Mouse (Mus musculus) liver, embryonic 14.5 days (tissue): ENCODE results near the gene Chchd10. TPM values are rescaled to one million over a fixed set of nuclear protein-coding genes. Genes with fewer than 3 reads are reported as not detected.

Experiments
- ATAC-seq: fragments of 200-750 bp; cut with Nextera tagmentation; 2 replicates; pipeline ENCODE4 v1.8.0; 2017; ENCODE audit warnings: moderate number of reproducible peaks, mild to moderate bottlenecking, moderate library complexity; ENCODE audit not compliant: insufficient read depth
- DNase-seq, 3 experiments: peaks; one replicate each; pipeline ENCODE4 v3.0.0-alpha.2; 2012 to 2013; ENCODE audit warnings: low read depth in 3 of 3, low spot score in 3 of 3
- H3K27ac ChIP-seq: fragments of 300-500 bp; sonication (generic); 2 replicates; pipeline ENCODE4 v1.5.1; 2014; ENCODE audit warnings: moderate library complexity, mild to moderate bottlenecking, control low read depth, inconsistent platforms
- H3K27me3 ChIP-seq: fragments of 300-500 bp; sonication (generic); 2 replicates; pipeline ENCODE4 v1.6.1; 2014; ENCODE audit warnings: mild to moderate bottlenecking, low read length, moderate library complexity; ENCODE audit not compliant: control insufficient read depth, insufficient read depth
- H3K36me3 ChIP-seq: fragments of 300-500 bp; sonication (generic); replicated peaks from 2 replicates; pipeline ENCODE4 v1.6.1; 2014; ENCODE audit warnings: low read depth; ENCODE audit not compliant: control insufficient read depth, insufficient read depth
- H3K4me1 ChIP-seq, 2 experiments: fragments of 200-500 bp in 1 of 2; fragments of 300-500 bp in 1 of 2; sonication (generic) in 1 of 2; replicated peaks; 2 replicates each; pipeline ENCODE4 v1.6.1; 2012 to 2014; ENCODE audit warnings: antibody characterized with exemption in 1 of 2, inconsistent platforms in 1 of 2, low read length in 1 of 2; ENCODE audit not compliant: control insufficient read depth in 2 of 2, insufficient read depth in 2 of 2
- H3K4me2 ChIP-seq: fragments of 300-500 bp; sonication (generic); 2 replicates; pipeline ENCODE4 v1.6.1; 2014; ENCODE audit warnings: low read depth, mild to moderate bottlenecking, control low read depth, moderate library complexity
- H3K4me3 ChIP-seq, 2 experiments: fragments of 200-500 bp in 1 of 2; fragments of 300-500 bp in 1 of 2; sonication (generic) in 1 of 2; 2 replicates each; pipeline ENCODE4 v1.5.1; 2012 to 2014; ENCODE audit warnings: low read depth in 2 of 2, low read length in 2 of 2, mild to moderate bottlenecking in 2 of 2, control low read depth in 1 of 2, inconsistent platforms in 1 of 2, moderate library complexity in 1 of 2; ENCODE audit not compliant: insufficient read depth in 1 of 2
- H3K9ac ChIP-seq: fragments of 300-500 bp; sonication (generic); replicated peaks from 2 replicates; pipeline ENCODE4 v1.6.1; 2014; ENCODE audit warnings: mild to moderate bottlenecking, control low read depth, moderate library complexity
- H3K9me3 ChIP-seq: fragments of 300-500 bp; sonication (generic); 2 replicates; pipeline ENCODE4 v1.6.1; 2016; ENCODE audit warnings: low read length, mixed read lengths; ENCODE audit not compliant: control insufficient read depth
- CTCF ChIP-seq: IDR thresholded peaks from 2 replicates; pipeline ENCODE4 v1.5.1; 2016; ENCODE audit warnings: antibody characterized with exemption, low read depth, control low read depth
- EP300 ChIP-seq: IDR thresholded peaks from 2 replicates; pipeline ENCODE4 v1.6.1; 2016; ENCODE audit warnings: antibody characterized with exemption, low read depth
- WGBS: fragments of 180-500 bp; shearing (Covaris S2); extraction: QIAGEN DNeasy Blood & Tissue Kit; methylation state at CpG from one replicate; pipeline ENCODE4 v1.1.7; 2014; ENCODE audit not compliant: insufficient replicate concordance; 5-methylcytosine and 5-hydroxymethylcytosine counted together
- polyA plus RNA-seq, 2 experiments: library from polyadenylated mRNA; depleted of rRNA in 1 of 2; stranded (reverse) in 1 of 2; unstranded in 1 of 2; fragments of >200 nt; fragmentation: Nextera tagmentation in 1 of 2; extraction: Ambion mirVana in 1 of 2; gene quantifications; 2 replicates each; pipeline versions ENCODE4 v1.2.1 to v1.2.3; 2012 to 2014

Gene Chchd10
- polyA plus RNA-seq, 2 experiments, result 55.8 to 106 TPM

GRCm38 (mm10) chr10:75973846-75974245, 40.9 kb downstream of the Chchd10 start:
- WGBS, result 73% methylated on average over 10 of the region's 10 CpGs
- Histone ChIP-seq H3K27me3 (no peaks in the 10 kb centered on the region), H3K9ac (no peak overlapping the region), H3K27ac (no peak overlapping the region), H3K36me3 (no peaks in the 10 kb centered on the region), H3K4me3 (no peak overlapping the region), H3K4me2 (no peak overlapping the region), H3K9me3 (no peaks in the 10 kb centered on the region), H3K4me1 (no peaks in the 10 kb centered on the region)
- TF ChIP-seq EP300 (no peak), CTCF (no peak)
- DNase-seq (no peak), ATAC-seq (no peak)

DNA sequence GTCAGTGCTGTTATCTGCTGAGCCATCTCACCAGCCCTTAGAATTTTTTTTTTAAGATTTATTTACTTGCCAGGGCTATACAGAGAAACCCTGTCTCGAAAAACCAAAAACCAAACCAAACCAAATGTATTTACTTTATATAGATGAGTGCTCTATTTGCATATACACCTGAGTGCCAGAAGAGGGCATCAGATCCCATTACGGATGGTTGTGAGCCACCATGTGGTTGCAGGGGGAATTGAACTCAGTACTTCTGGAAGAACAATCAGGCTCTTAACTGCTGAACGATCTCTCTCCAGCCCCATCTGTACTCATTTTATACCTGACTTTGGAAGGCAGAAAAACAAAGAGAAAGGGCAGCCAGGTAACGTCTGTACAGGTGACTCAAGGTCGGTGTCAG, 42.3 kb downstream of the Chchd10 start:
- Histone ChIP-seq H3K27me3 (no peaks in the 10 kb centered on the region), H3K9ac (no peak overlapping the region), H3K9me3 (no peaks in the 10 kb centered on the region), H3K4me1 (no peaks in the 10 kb centered on the region), H3K27ac (no peak overlapping the region), H3K36me3 (no peaks in the 10 kb centered on the region), H3K4me2 (no peak overlapping the region), H3K4me3 (no peak overlapping the region)
- DNase-seq (no peak), ATAC-seq (no peak)
- 55% methylated on average over 5 of the region's 5 CpGs for WGBS
- TF ChIP-seq EP300 (no peak), CTCF (peak; percentile 81)

DNA sequence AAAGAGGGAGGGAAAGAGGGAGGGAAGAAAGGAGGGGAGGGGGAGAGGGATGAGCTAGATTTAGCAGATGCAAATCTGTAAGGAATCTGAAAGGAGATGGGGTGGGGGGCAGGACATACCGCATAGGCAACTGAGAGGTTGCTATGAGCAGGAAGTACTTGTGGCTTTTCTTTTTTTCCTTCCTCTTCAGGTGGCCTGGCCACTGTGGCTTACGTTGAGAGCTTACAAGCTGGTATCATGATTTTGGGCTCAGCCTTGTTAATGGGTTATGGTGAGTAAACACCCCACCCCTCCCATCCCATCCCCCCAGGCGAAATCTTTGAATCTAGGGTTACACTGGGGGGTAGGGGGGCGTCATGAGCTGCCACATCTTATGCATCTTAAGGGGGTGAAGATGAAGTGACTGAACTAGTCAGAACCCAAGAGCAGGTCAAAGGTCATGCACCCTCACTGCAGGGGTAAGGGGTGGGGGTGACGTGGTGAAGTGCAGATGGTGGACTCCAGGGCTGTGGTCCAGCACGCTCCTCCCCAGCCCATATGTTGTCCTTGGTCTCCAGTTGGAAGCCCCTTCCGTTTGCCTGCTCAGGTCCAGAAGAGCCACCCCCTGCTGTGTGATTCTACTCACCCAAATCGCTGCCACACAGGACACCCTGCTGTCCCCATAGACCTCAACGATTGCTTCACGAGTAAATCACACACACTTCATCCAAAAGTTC, 45.3 kb downstream of the Chchd10 start:
- no peaks in the 10 kb centered on the region for H3K36me3 ChIP-seq
- H3K4me1 ChIP-seq, result 0 out of 4 replicates have a peak, but pooled peaks cover 0 to 1% of the 10 kb centered on the region in 2 experiments
- H3K27ac ChIP-seq, result no peak overlapping the region
- DNase-seq, result no peak
- H3K9ac ChIP-seq, result no peak overlapping the region
- no peaks in the 10 kb centered on the region for H3K27me3 ChIP-seq
- TF ChIP-seq EP300 (no peak), CTCF (no peak)
- ATAC-seq, result no peak
- 32% methylated on average over 10 of the region's 10 CpGs for WGBS
- no peak overlapping the region for H3K4me2 ChIP-seq
- no peaks in the 10 kb centered on the region for H3K9me3 ChIP-seq
- H3K4me3 ChIP-seq, result no peak overlapping the region

DNA sequence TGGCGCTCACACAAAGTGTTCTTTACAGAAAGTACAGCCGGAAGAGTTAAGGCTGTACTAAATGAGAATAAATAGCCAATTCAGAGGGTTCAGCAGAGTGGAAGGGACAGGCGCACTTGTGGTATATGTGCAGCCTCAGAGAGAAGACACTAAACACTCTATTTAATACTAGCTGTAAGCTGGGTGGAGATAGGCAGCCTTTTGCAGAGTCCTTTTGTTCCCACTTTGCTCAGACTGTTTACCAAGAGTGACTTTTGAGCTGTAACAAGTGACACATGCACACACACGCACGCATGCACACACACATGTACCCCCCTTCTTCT, 45.9 kb downstream of the Chchd10 start:
- 70% methylated on average over 5 of the region's 5 CpGs for WGBS
- Histone ChIP-seq H3K9me3 (no peaks in the 10 kb centered on the region), H3K4me1 (0 out of 4 replicates have a peak, but pooled peaks cover 0 to 3% of the 10 kb centered on the region in 2 experiments), H3K27ac (no peak overlapping the region), H3K36me3 (no peaks in the 10 kb centered on the region), H3K4me2 (no peak overlapping the region), H3K27me3 (no peaks in the 10 kb centered on the region), H3K4me3 (no peak overlapping the region), H3K9ac (no peak overlapping the region)
- no peak for ATAC-seq
- DNase-seq, result no peak
- no peak for TF ChIP-seq CTCF
- TF ChIP-seq EP300, result no peak

DNA sequence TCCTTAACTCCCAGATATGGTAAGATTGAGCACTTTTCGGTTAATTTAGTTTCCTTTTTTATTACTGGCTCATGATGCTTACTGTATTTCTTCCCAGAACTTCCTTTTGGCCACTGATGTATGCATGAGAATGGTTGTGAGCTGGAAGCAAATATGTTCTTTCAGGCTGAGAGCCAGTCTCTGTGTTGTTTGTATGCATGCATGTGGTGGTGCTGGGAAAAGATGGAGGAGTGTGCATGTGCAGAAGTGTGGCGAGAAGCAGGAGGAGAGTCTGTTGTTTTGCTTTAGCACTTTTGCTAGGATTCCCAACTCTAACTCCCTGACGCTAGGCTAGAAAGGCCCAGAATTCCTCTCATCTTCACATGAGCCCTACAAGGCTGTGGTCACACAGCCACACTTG, 46.5 kb downstream of the Chchd10 start:
- no peak for DNase-seq
- 0 out of 4 replicates have a peak, but pooled peaks cover 0 to 3% of the 10 kb centered on the region in 2 experiments for H3K4me1 ChIP-seq
- no peak overlapping the region for H3K27ac ChIP-seq
- no peak for ATAC-seq
- no peak overlapping the region for H3K4me2 ChIP-seq
- 74% methylated on average over 3 of the region's 3 CpGs for WGBS
- TF ChIP-seq CTCF (no peak), EP300 (no peak)
- H3K9me3 ChIP-seq, result no peaks in the 10 kb centered on the region
- no peaks in the 10 kb centered on the region for H3K36me3 ChIP-seq
- no peak overlapping the region for H3K4me3 ChIP-seq
- no peak overlapping the region for H3K9ac ChIP-seq
- no peaks in the 10 kb centered on the region for H3K27me3 ChIP-seq

Other genes starting within 250 kb of the Chchd10 start
- 11.2 and 11.3 TPM in 2 replicates for gene Cabin1, start 168.8 kb upstream of the Chchd10 start, polyA plus RNA-seq (2012; rRNA removed)
- 12.0 and 13.7 TPM in 2 replicates for gene Cabin1, start 168.8 kb upstream of the Chchd10 start, polyA plus RNA-seq (2014; fragmentation: Nextera tagmentation; extraction: Ambion mirVana)
- 116 and 138 TPM in 2 replicates for gene Ddt, start 159.7 kb upstream of the Chchd10 start, polyA plus RNA-seq (2012; rRNA removed)
- 169 and 176 TPM in 2 replicates for gene Ddt, start 159.7 kb upstream of the Chchd10 start, polyA plus RNA-seq (2014; fragmentation: Nextera tagmentation; extraction: Ambion mirVana)
- gene Gm20441, start 152.2 kb upstream of the Chchd10 start, polyA plus RNA-seq (2012; rRNA removed), result 0.04 TPM in 1 of 2 replicates, not detected in the other
- not detected in 2 replicates for gene Gm20441, start 152.2 kb upstream of the Chchd10 start, polyA plus RNA-seq (2014; fragmentation: Nextera tagmentation; extraction: Ambion mirVana)
- gene Gstt3, start 151.7 kb upstream of the Chchd10 start, polyA plus RNA-seq (2012; rRNA removed), result 5.3 and 5.5 TPM in 2 replicates
- gene Gstt3, start 151.7 kb upstream of the Chchd10 start, polyA plus RNA-seq (2014; fragmentation: Nextera tagmentation; extraction: Ambion mirVana), result 9.4 and 12.0 TPM in 2 replicates
- 71.5 and 90.6 TPM in 2 replicates for gene Gstt1, start 134.5 kb upstream of the Chchd10 start, polyA plus RNA-seq (2012; rRNA removed)
- gene Gstt1, start 134.5 kb upstream of the Chchd10 start, polyA plus RNA-seq (2014; fragmentation: Nextera tagmentation; extraction: Ambion mirVana), result 68.8 and 75.7 TPM in 2 replicates
- not detected in 2 replicates for gene Gstt4, start 110.6 kb upstream of the Chchd10 start, polyA plus RNA-seq (2012; rRNA removed)
- 0.10 TPM in 1 of 2 replicates, not detected in the other for gene Gstt4, start 110.6 kb upstream of the Chchd10 start, polyA plus RNA-seq (2014; fragmentation: Nextera tagmentation; extraction: Ambion mirVana)
- 33.8 and 36.4 TPM in 2 replicates for gene Gstt2, start 95.7 kb upstream of the Chchd10 start, polyA plus RNA-seq (2012; rRNA removed)
- 42.7 and 43.7 TPM in 2 replicates for gene Gstt2, start 95.7 kb upstream of the Chchd10 start, polyA plus RNA-seq (2014; fragmentation: Nextera tagmentation; extraction: Ambion mirVana)
- gene Mif, start 72.9 kb upstream of the Chchd10 start, polyA plus RNA-seq (2012; rRNA removed), result 846 and 879 TPM in 2 replicates
- 746 and 755 TPM in 2 replicates for gene Mif, start 72.9 kb upstream of the Chchd10 start, polyA plus RNA-seq (2014; fragmentation: Nextera tagmentation; extraction: Ambion mirVana)
- gene Derl3, start 39.7 kb upstream of the Chchd10 start, polyA plus RNA-seq (2012; rRNA removed), result 0.23 and 0.47 TPM in 2 replicates
- gene Derl3, start 39.7 kb upstream of the Chchd10 start, polyA plus RNA-seq (2014; fragmentation: Nextera tagmentation; extraction: Ambion mirVana), result 0.18 TPM in 1 of 2 replicates, not detected in the other
- 21.2 and 28.5 TPM in 2 replicates for gene Smarcb1, start 11.5 kb upstream of the Chchd10 start, polyA plus RNA-seq (2012; rRNA removed)
- gene Smarcb1, start 11.5 kb upstream of the Chchd10 start, polyA plus RNA-seq (2014; fragmentation: Nextera tagmentation; extraction: Ambion mirVana), result 47.7 and 55.3 TPM in 2 replicates
- 1.3 and 1.5 TPM in 2 replicates for gene Mmp11, start 3.4 kb downstream of the Chchd10 start, polyA plus RNA-seq (2012; rRNA removed)
- gene Mmp11, start 3.4 kb downstream of the Chchd10 start, polyA plus RNA-seq (2014; fragmentation: Nextera tagmentation; extraction: Ambion mirVana), result 1.1 and 1.5 TPM in 2 replicates
- 22.5 and 27.6 TPM in 2 replicates for gene Gm867, start 7.5 kb downstream of the Chchd10 start, polyA plus RNA-seq (2012; rRNA removed)
- 20.9 and 21.9 TPM in 2 replicates for gene Gm867, start 7.5 kb downstream of the Chchd10 start, polyA plus RNA-seq (2014; fragmentation: Nextera tagmentation; extraction: Ambion mirVana)
- gene Vpreb3, start 9.9 kb downstream of the Chchd10 start, polyA plus RNA-seq (2012; rRNA removed), result 0.85 and 2.1 TPM in 2 replicates
- gene Vpreb3, start 9.9 kb downstream of the Chchd10 start, polyA plus RNA-seq (2014; fragmentation: Nextera tagmentation; extraction: Ambion mirVana), result 2.5 and 2.9 TPM in 2 replicates
- 0.08 and 0.10 TPM in 2 replicates for gene Gm5134, start 21.4 kb downstream of the Chchd10 start, polyA plus RNA-seq (2012; rRNA removed)
- 0.08 TPM in 1 of 2 replicates, not detected in the other for gene Gm5134, start 21.4 kb downstream of the Chchd10 start, polyA plus RNA-seq (2014; fragmentation: Nextera tagmentation; extraction: Ambion mirVana)
- 6.8 and 7.1 TPM in 2 replicates for gene Zfp280b, start 99.5 kb downstream of the Chchd10 start, polyA plus RNA-seq (2012; rRNA removed)
- 9.6 and 10.1 TPM in 2 replicates for gene Zfp280b, start 99.5 kb downstream of the Chchd10 start, polyA plus RNA-seq (2014; fragmentation: Nextera tagmentation; extraction: Ambion mirVana)
- 0.08 and 0.10 TPM in 2 replicates for gene Slc5a4b, start 177.8 kb downstream of the Chchd10 start, polyA plus RNA-seq (2012; rRNA removed)
- 0.03 and 0.18 TPM in 2 replicates for gene Slc5a4b, start 177.8 kb downstream of the Chchd10 start, polyA plus RNA-seq (2014; fragmentation: Nextera tagmentation; extraction: Ambion mirVana)
- gene Slc5a4a, start 214.3 kb downstream of the Chchd10 start, polyA plus RNA-seq (2012; rRNA removed), result 0.03 and 0.04 TPM in 2 replicates
- gene Slc5a4a, start 214.3 kb downstream of the Chchd10 start, polyA plus RNA-seq (2014; fragmentation: Nextera tagmentation; extraction: Ambion mirVana), result not detected in 2 replicates